Mouse (Mus musculus): Measurements from ENCODE around the gene Serf2. TPM values are rescaled to one million over a fixed set of nuclear protein-coding genes. Genes with fewer than 3 reads are reported as not detected.
"Not testable (repeated sequence)": the region's sequence is repeated elsewhere in the genome, so short reads cannot be mapped to it uniquely, and the experiment has no call there.

Gene Serf2
- polyA plus RNA-seq, 1 experiment from 2014 or later = 404 TPM

GRCm38 (mm10) chr2:121450093-121450492 lies 1.1 kb downstream of the Serf2 start:
- Histone ChIP-seq H3K27ac (peak overlapping the region; percentile 98), H3K36me3 (peaks cover 31% of the 10 kb centered on the region), H3K4me1 (replicated peaks) (peaks cover 28% of the 10 kb centered on the region), H3K27me3 (no peaks in the 10 kb centered on the region), H3K9ac (peak overlapping the region; percentile 95), H3K9me3 (no peaks in the 10 kb centered on the region), H3K4me2 (peak overlapping the region; percentile 84), H3K4me3 (peak overlapping the region; percentile 93)
- ATAC-seq (ENCODE audit: low FRiP score) = 0 out of 2 replicates have a peak, but pooled peaks have one; percentile 0
- 3% methylated on average over 7 of the region's 7 CpGs for WGBS

GRCm38 (mm10) chr2:121452361-121452760 lies 3.4 kb downstream of the Serf2 start:
- no peaks in the 10 kb centered on the region for H3K9me3 ChIP-seq
- H3K4me2 ChIP-seq = no peak overlapping the region
- peaks cover 39% of the 10 kb centered on the region for H3K4me1 ChIP-seq (replicated peaks)
- no peak overlapping the region for H3K4me3 ChIP-seq
- no peak overlapping the region for H3K9ac ChIP-seq
- H3K36me3 ChIP-seq = peaks cover 31% of the 10 kb centered on the region
- ATAC-seq (ENCODE audit: low FRiP score) = no peak
- no peaks in the 10 kb centered on the region for H3K27me3 ChIP-seq
- H3K27ac ChIP-seq = no peak overlapping the region
- WGBS = 86% methylated on average over 4 of the region's 4 CpGs

GRCm38 (mm10) chr2:121452990-121453389 lies 4.0 kb downstream of the Serf2 start, which contains the start of gene Hypk:
Gene Hypk (plus strand): TSS chr2:121453290.
- Histone ChIP-seq H3K4me2 (no peak within 1 kb of the TSS), H3K9me3 (no peaks in the 10 kb centered on the region), H3K27ac (no peak within 1 kb of the TSS), H3K27me3 (no peaks in the 10 kb centered on the region), H3K4me1 (replicated peaks) (peaks cover 42% of the 10 kb centered on the region), H3K9ac (no peak within 1 kb of the TSS), H3K36me3 (peaks cover 31% of the 10 kb centered on the region), H3K4me3 (no peak within 1 kb of the TSS)
- no peak for ATAC-seq (ENCODE audit: low FRiP score)
- 80% methylated on average over 4 of the region's 4 CpGs for WGBS

GRCm38 (mm10) chr2:121453917-121454316 lies 4.9 kb downstream of the Serf2 start:
- no peak overlapping the region for H3K9ac ChIP-seq

GRCm38 (mm10) chr2:121455534-121455933 lies 6.5 kb downstream of the Serf2 start:
- 80% methylated on average over 5 of the region's 5 CpGs for WGBS
- no peak overlapping the region for H3K4me3 ChIP-seq
- H3K9ac ChIP-seq = no peak overlapping the region
- H3K27me3 ChIP-seq = no peaks in the 10 kb centered on the region
- ATAC-seq (ENCODE audit: low FRiP score) = no peak
- H3K4me2 ChIP-seq = no peak overlapping the region
- H3K36me3 ChIP-seq = peaks cover 49% of the 10 kb centered on the region
- H3K4me1 ChIP-seq (replicated peaks) = peaks cover 35% of the 10 kb centered on the region
- no peaks in the 10 kb centered on the region for H3K9me3 ChIP-seq
- no peak overlapping the region for H3K27ac ChIP-seq

More at GRCm38 (mm10) chr2:121453917-121454316, 4.9 kb downstream of the Serf2 start:
- H3K9me3 ChIP-seq = no peaks in the 10 kb centered on the region
- 91% methylated on average over 6 of the region's 6 CpGs for WGBS
- ATAC-seq (ENCODE audit: low FRiP score) = no peak
- H3K27ac ChIP-seq = no peak overlapping the region
- no peak overlapping the region for H3K4me3 ChIP-seq
- no peak overlapping the region for H3K4me2 ChIP-seq
- peaks cover 36% of the 10 kb centered on the region for H3K36me3 ChIP-seq
- H3K27me3 ChIP-seq = no peaks in the 10 kb centered on the region
- H3K4me1 ChIP-seq (replicated peaks) = peaks cover 41% of the 10 kb centered on the region

GRCm38 (mm10) chr2:121456692-121457642 lies 8.0 kb downstream of the Serf2 start, which contains the start of gene Serinc4:
Gene Serinc4 (minus strand): TSS chr2:121456781.
- H3K36me3 ChIP-seq = peaks cover 46% of the 10 kb centered on the region

GRCm38 (mm10) chr2:121460071-121460470 lies 11.1 kb downstream of the Serf2 start:
- Histone ChIP-seq H3K27ac (no peak overlapping the region), H3K36me3 (peaks cover 21% of the 10 kb centered on the region), H3K4me1 (replicated peaks) (peaks cover 17% of the 10 kb centered on the region), H3K9me3 (no peaks in the 10 kb centered on the region), H3K9ac (no peak overlapping the region), H3K4me3 (no peak overlapping the region), H3K4me2 (no peak overlapping the region), H3K27me3 (no peaks in the 10 kb centered on the region)
- WGBS = 60% methylated on average over 2 of the region's 2 CpGs
- ATAC-seq (ENCODE audit: low FRiP score) = no peak

More at GRCm38 (mm10) chr2:121456692-121457642, 8.0 kb downstream of the Serf2 start, which contains the start of gene Serinc4:
- H3K9me3 ChIP-seq = no peaks in the 10 kb centered on the region
- H3K4me2 ChIP-seq = peak within 1 kb of the TSS; percentile 70
- H3K4me3 ChIP-seq = peak within 1 kb of the TSS; percentile 78
- H3K9ac ChIP-seq = peak within 1 kb of the TSS; percentile 83
- peak within 1 kb of the TSS; percentile 76 for H3K27ac ChIP-seq
- H3K4me1 ChIP-seq (replicated peaks) = peaks cover 24% of the 10 kb centered on the region
- no peaks in the 10 kb centered on the region for H3K27me3 ChIP-seq
- ATAC-seq (ENCODE audit: low FRiP score) = peak; percentile 91
- 6% methylated on average over 41 of the region's 41 CpGs for WGBS

GRCm38 (mm10) chr2:121468982-121469381 lies 20.0 kb downstream of the Serf2 start:
- not testable (repeated sequence) for H3K4me2 ChIP-seq; H3K9me3 ChIP-seq; H3K27ac ChIP-seq; H3K27me3 ChIP-seq; H3K4me1 ChIP-seq (replicated peaks); ATAC-seq (ENCODE audit: low FRiP score); H3K36me3 ChIP-seq; H3K9ac ChIP-seq; H3K4me3 ChIP-seq
- no CpG with 5 or more reads among the region's 6 CpGs for WGBS

- H3K27me3 ChIP-seq; ATAC-seq (ENCODE audit: low FRiP score); H3K9ac ChIP-seq; H3K9me3 ChIP-seq; H3K27ac ChIP-seq; H3K36me3 ChIP-seq: not testable (repeated sequence)
- H3K4me2 ChIP-seq = peak overlapping the region; percentile 87
- H3K4me3 ChIP-seq = peak overlapping the region; percentile 56; the same call in 1 of the 2 replicates
- 95% methylated on average over 3 of the region's 3 CpGs for WGBS
- H3K4me1 ChIP-seq (replicated peaks) = peaks cover 11% of the 10 kb centered on the region
Observed at GRCm38 (mm10) chr2:121472783-121473182, 23.8 kb downstream of the Serf2 start.

- Histone ChIP-seq H3K4me2 (peak within 1 kb of the TSS; percentile 87), H3K4me1 (replicated peaks) (peaks cover 11% of the 10 kb centered on the region), H3K27ac (peak within 1 kb of the TSS; percentile 78), H3K4me3 (peak within 1 kb of the TSS; percentile 56), H3K9ac (peak within 1 kb of the TSS; percentile 76)
- not testable (repeated sequence) for H3K9me3 ChIP-seq, H3K27me3 ChIP-seq, H3K36me3 ChIP-seq
- WGBS = 6% methylated on average over 41 of the region's 41 CpGs
- peak; percentile 96 for ATAC-seq (ENCODE audit: low FRiP score)
Observed at GRCm38 (mm10) chr2:121473301-121474179, 24.5 kb downstream of the Serf2 start, which contains the start of gene Mfap1b. Gene Mfap1b (minus strand): TSS chr2:121474067.

GRCm38 (mm10) chr2:121474180-121474535 lies 25.2 kb downstream of the Serf2 start:
- Histone ChIP-seq H3K9me3 (no peaks in the 10 kb centered on the region), H3K4me2 (peak overlapping the region; percentile 87), H3K27me3 (no peaks in the 10 kb centered on the region), H3K9ac (peak overlapping the region; percentile 76), H3K36me3 (peaks cover 4% of the 10 kb centered on the region; the same call in 1 of the 2 replicates), H3K4me3 (peak overlapping the region; percentile 56), H3K27ac (peak overlapping the region; percentile 78), H3K4me1 (replicated peaks) (peaks cover 11% of the 10 kb centered on the region)
- ATAC-seq (ENCODE audit: low FRiP score) = peak; percentile 55
- 36% methylated on average over 8 of the region's 8 CpGs for WGBS

GRCm38 (mm10) chr2:121475306-121475705 lies 26.3 kb downstream of the Serf2 start:
- H3K4me1 ChIP-seq (replicated peaks) = peaks cover 11% of the 10 kb centered on the region
- H3K9ac ChIP-seq; H3K4me3 ChIP-seq; H3K4me2 ChIP-seq; H3K36me3 ChIP-seq; H3K9me3 ChIP-seq; ATAC-seq (ENCODE audit: low FRiP score); H3K27ac ChIP-seq; H3K27me3 ChIP-seq: not testable (repeated sequence)
- 100% methylated on average over 2 of the region's 2 CpGs for WGBS
